Mouse (Mus musculus) heart, embryonic 12.5 days (tissue): Measurements from ENCODE around the gene Tex22. TPM values are rescaled to one million over a fixed set of nuclear protein-coding genes. Genes with fewer than 3 reads are reported as not detected.

Experiments
- ATAC-seq: fragments of 200-750 bp; cut with Nextera tagmentation; 2 replicates; pipeline ENCODE4 v1.8.0; 2017; ENCODE audit warnings: moderate TSS enrichment, moderate library complexity; ENCODE audit not compliant: insufficient number of reproducible peaks, low FRiP score
- H3K27ac ChIP-seq: fragments of 300-500 bp; sonication (generic); 2 replicates; pipeline ENCODE4 v1.5.1; 2016; ENCODE audit warnings: mild to moderate bottlenecking, moderate library complexity; ENCODE audit not compliant: poor library complexity, severe bottlenecking
- H3K27me3 ChIP-seq: fragments of 300-500 bp; sonication (generic); replicated peaks from 2 replicates; pipeline ENCODE4 v1.6.1; 2016; ENCODE audit warnings: mild to moderate bottlenecking, moderate library complexity
- H3K36me3 ChIP-seq: fragments of 300-500 bp; sonication (generic); 2 replicates; pipeline ENCODE4 v1.6.1; 2016; ENCODE audit warnings: mild to moderate bottlenecking, moderate library complexity
- H3K4me1 ChIP-seq: fragments of 300-500 bp; sonication (generic); replicated peaks from 2 replicates; pipeline ENCODE4 v1.6.1; 2016; ENCODE audit warnings: mild to moderate bottlenecking
- H3K4me2 ChIP-seq: fragments of 300-500 bp; sonication (generic); 2 replicates; pipeline ENCODE4 v1.6.1; 2016; ENCODE audit warnings: mild to moderate bottlenecking, moderate library complexity
- H3K4me3 ChIP-seq: fragments of 300-500 bp; sonication (generic); 2 replicates; pipeline ENCODE4 v1.5.1; 2016; ENCODE audit warnings: mild to moderate bottlenecking
- H3K9ac ChIP-seq: fragments of 300-500 bp; sonication (generic); 2 replicates; pipeline ENCODE4 v1.6.1; 2016; ENCODE audit warnings: mild to moderate bottlenecking, moderate library complexity
- H3K9me3 ChIP-seq: fragments of 300-500 bp; sonication (generic); replicated peaks from 2 replicates; pipeline ENCODE4 v1.6.1; 2016; ENCODE audit warnings: mild to moderate bottlenecking, moderate library complexity
- WGBS: fragments of 180-500 bp; shearing (Covaris S2); methylation state at CpG from one replicate; pipeline ENCODE4 v1.1.7; 2016; 5-methylcytosine and 5-hydroxymethylcytosine counted together
- polyA plus RNA-seq: library from polyadenylated mRNA; unstranded; fragments of >200 nt; fragmentation: Nextera tagmentation; extraction: Ambion mirVana; gene quantifications from 2 replicates; pipeline ENCODE4 v1.2.1, GENCODE M21; 2016

Gene Tex22
- polyA plus RNA-seq, 1 experiment from 2014 or later, result not detected

DNA sequence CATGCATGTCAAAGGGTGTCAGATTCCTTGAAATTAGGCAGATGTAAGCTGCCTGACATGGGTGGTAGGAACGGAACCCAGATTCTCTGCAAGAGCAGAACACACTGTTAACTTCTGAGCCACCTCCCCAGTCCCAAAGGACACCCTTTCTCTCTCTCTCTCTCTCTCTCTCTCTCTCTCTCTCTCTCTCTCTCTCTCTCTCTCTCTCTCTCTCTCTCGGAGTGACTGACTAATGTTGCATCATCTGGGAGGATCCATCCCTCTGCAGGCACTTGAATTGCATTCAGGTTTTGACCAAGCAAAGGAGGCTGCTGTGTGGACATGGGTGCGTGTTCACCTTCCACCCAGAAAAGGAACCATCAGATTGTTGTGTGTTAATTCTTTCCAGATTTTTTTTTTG, 13.0 kb downstream of the Tex22 start:
- H3K4me2 ChIP-seq, result no peak overlapping the region
- no peak overlapping the region for H3K9ac ChIP-seq
- no peak for ATAC-seq
- no peak overlapping the region for H3K4me3 ChIP-seq
- no peaks in the 10 kb centered on the region for H3K4me1 ChIP-seq
- H3K36me3 ChIP-seq, result no peaks in the 10 kb centered on the region
- peaks cover 21% of the 10 kb centered on the region; the same call in 1 of the 2 replicates for H3K27me3 ChIP-seq
- no peaks in the 10 kb centered on the region for H3K9me3 ChIP-seq
- no peak overlapping the region for H3K27ac ChIP-seq
- WGBS, result 60% methylated on average over 3 of the region's 3 CpGs

DNA sequence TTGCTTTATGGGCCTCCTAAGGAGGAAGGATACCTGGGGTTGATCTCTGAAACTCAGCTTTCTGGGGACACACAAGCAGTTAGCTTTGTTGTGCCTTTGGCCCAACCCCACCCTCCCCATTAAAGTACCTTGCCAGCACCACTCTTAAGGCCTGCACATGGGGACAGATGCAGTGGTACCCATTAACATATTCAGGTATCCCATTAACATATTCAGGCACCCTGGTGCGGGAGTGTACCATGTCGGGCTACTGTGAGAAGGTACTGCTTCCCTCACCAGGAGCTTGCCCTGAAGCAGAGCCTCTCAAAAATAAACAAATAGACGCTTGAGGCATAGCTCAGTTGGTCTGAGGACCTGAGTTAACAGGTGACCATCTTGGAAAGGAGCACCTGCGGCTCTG, 13.7 kb downstream of the Tex22 start:
- Histone ChIP-seq H3K4me3 (no peak overlapping the region), H3K9me3 (no peaks in the 10 kb centered on the region), H3K4me2 (no peak overlapping the region), H3K27me3 (peaks cover 21% of the 10 kb centered on the region; the same call in 1 of the 2 replicates), H3K9ac (no peak overlapping the region), H3K4me1 (no peaks in the 10 kb centered on the region), H3K27ac (no peak overlapping the region), H3K36me3 (no peaks in the 10 kb centered on the region)
- no peak for ATAC-seq
- WGBS, result 31% methylated on average over 4 of the region's 4 CpGs

- H3K4me1 ChIP-seq, result no peaks in the 10 kb centered on the region
- no peak for ATAC-seq
Measured at GRCm38 (mm10) chr12:113089107-113089506, 14.8 kb downstream of the Tex22 start.

GRCm38 (mm10) chr12:113090053-113090452, 15.8 kb downstream of the Tex22 start:
- H3K27ac ChIP-seq, result no peak overlapping the region
- no peaks in the 10 kb centered on the region for H3K4me1 ChIP-seq
- WGBS, result 81% methylated on average over 17 of the region's 17 CpGs
- H3K4me3 ChIP-seq, result no peak overlapping the region
- H3K36me3 ChIP-seq, result no peaks in the 10 kb centered on the region
- H3K4me2 ChIP-seq, result no peak overlapping the region
- ATAC-seq, result no peak
- H3K27me3 ChIP-seq, result peaks cover 21% of the 10 kb centered on the region; the same call in 1 of the 2 replicates
- no peaks in the 10 kb centered on the region for H3K9me3 ChIP-seq
- no peak overlapping the region for H3K9ac ChIP-seq

More at GRCm38 (mm10) chr12:113089107-113089506, 14.8 kb downstream of the Tex22 start:
- Histone ChIP-seq H3K9ac (no peak overlapping the region), H3K9me3 (no peaks in the 10 kb centered on the region), H3K36me3 (no peaks in the 10 kb centered on the region), H3K27me3 (peaks cover 21% of the 10 kb centered on the region; the same call in 1 of the 2 replicates), H3K27ac (no peak overlapping the region), H3K4me3 (no peak overlapping the region), H3K4me2 (no peak overlapping the region)
- 88% methylated on average over 6 of the region's 6 CpGs for WGBS

GRCm38 (mm10) chr12:113097040-113097439, 22.7 kb downstream of the Tex22 start:
- Histone ChIP-seq H3K4me1 (peaks cover 36% of the 10 kb centered on the region), H3K27me3 (no peaks in the 10 kb centered on the region), H3K4me2 (peak overlapping the region; percentile 86), H3K4me3 (0 out of 2 replicates have a peak overlapping the region, but pooled peaks have one; percentile 100), H3K36me3 (no peaks in the 10 kb centered on the region; the same call in 1 of the 2 replicates), H3K9me3 (no peaks in the 10 kb centered on the region), H3K27ac (no peak overlapping the region), H3K9ac (peak overlapping the region; percentile 100; the same call in 1 of the 2 replicates)
- ATAC-seq, result no peak
- 73% methylated on average over 5 of the region's 5 CpGs for WGBS

- WGBS, result 5% methylated on average over 20 of the region's 53 CpGs
- Histone ChIP-seq H3K9me3 (no peaks in the 10 kb centered on the region), H3K4me3 (peak within 1 kb of the TSS; percentile 100), H3K36me3 (peaks cover 2% of the 10 kb centered on the region; the same call in 1 of the 2 replicates), H3K4me2 (peak within 1 kb of the TSS; percentile 86), H3K27me3 (no peaks in the 10 kb centered on the region), H3K27ac (peak within 1 kb of the TSS; percentile 86), H3K9ac (peak within 1 kb of the TSS; percentile 100), H3K4me1 (peaks cover 42% of the 10 kb centered on the region)
- ATAC-seq, result peak; percentile 78
Measured at GRCm38 (mm10) chr12:113097749-113098281, 23.5 kb downstream of the Tex22 start, which contains the start of gene Mta1. Mta1 (plus strand) TSS chr12:113098278.

GRCm38 (mm10) chr12:113098530-113099151, 24.3 kb downstream of the Tex22 start:
- Histone ChIP-seq H3K9me3 (no peaks in the 10 kb centered on the region), H3K9ac (peak overlapping the region; percentile 100), H3K4me1 (peaks cover 50% of the 10 kb centered on the region), H3K4me2 (peak overlapping the region; percentile 86), H3K36me3 (peaks cover 6% of the 10 kb centered on the region; the same call in 1 of the 2 replicates), H3K27ac (peak overlapping the region; percentile 86), H3K4me3 (peak overlapping the region; percentile 100), H3K27me3 (no peaks in the 10 kb centered on the region)
- 2% methylated on average over 45 of the region's 60 CpGs for WGBS
- peak; percentile 25; the same call in 1 of the 2 replicates for ATAC-seq

GRCm38 (mm10) chr12:113099470-113100237, 25.4 kb downstream of the Tex22 start:
- Histone ChIP-seq H3K4me1 (peaks cover 59% of the 10 kb centered on the region), H3K36me3 (peaks cover 6% of the 10 kb centered on the region; the same call in 1 of the 2 replicates), H3K4me2 (peak overlapping the region; percentile 86), H3K9ac (peak overlapping the region; percentile 100), H3K27me3 (no peaks in the 10 kb centered on the region), H3K9me3 (no peaks in the 10 kb centered on the region), H3K4me3 (peak overlapping the region; percentile 100), H3K27ac (peak overlapping the region; percentile 42; the same call in 1 of the 2 replicates)
- no peak for ATAC-seq
- 19% methylated on average over 6 of the region's 6 CpGs for WGBS

GRCm38 (mm10) chr12:113100448-113101076, 26.3 kb downstream of the Tex22 start:
- Histone ChIP-seq H3K27ac (peak overlapping the region; percentile 14; the same call in 1 of the 2 replicates), H3K4me1 (peaks cover 62% of the 10 kb centered on the region), H3K9ac (0 out of 2 replicates have a peak overlapping the region, but pooled peaks have one; percentile 100), H3K27me3 (no peaks in the 10 kb centered on the region), H3K4me3 (no peak overlapping the region), H3K9me3 (peaks cover under 1% of the 10 kb centered on the region; the same call in 1 of the 2 replicates), H3K36me3 (peaks cover 7% of the 10 kb centered on the region; the same call in 1 of the 2 replicates), H3K4me2 (peak overlapping the region; percentile 86)
- ATAC-seq, result no peak
- 75% methylated on average over 5 of the region's 5 CpGs for WGBS

DNA sequence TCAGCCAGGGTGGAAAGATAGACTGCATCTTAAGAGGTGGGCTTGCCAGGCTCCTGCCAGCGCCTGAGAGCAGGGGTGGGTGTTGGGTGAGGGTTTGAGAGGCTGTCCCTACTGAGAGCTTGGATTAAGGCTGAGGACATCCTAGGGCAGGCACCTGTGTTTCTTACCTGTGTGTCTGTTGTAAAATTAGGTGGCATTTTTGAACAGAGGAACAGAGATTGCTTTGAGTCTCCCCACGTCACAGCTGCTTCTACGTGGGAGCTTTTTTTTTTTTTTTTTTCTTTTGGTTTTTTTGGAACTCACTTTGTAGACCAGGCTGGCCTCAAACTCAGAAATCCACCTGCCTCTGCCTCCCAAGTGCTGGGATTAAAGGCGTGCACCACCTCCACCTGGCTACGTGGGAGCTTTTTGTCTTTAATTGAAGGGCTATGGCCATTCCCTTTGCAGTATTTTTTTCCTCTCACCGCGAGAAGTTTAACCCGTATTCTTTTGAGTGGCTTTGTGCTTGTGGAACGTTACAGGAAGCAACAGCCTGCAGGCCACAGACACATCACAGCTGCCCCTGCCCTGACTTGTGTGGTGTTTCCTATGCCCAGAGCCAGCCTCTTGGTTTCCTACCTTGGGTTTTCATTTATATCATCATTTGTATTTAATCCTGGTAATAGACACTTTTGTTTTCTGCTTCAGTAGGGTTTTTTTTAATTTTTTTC, 27.1 kb downstream of the Tex22 start:
- ATAC-seq, result no peak
- Histone ChIP-seq H3K27ac (peak overlapping the region; percentile 14; the same call in 1 of the 2 replicates), H3K9ac (0 out of 2 replicates have a peak overlapping the region, but pooled peaks have one; percentile 35), H3K4me2 (no peak overlapping the region), H3K27me3 (no peaks in the 10 kb centered on the region), H3K9me3 (peaks cover 4% of the 10 kb centered on the region; the same call in 1 of the 2 replicates), H3K36me3 (peaks cover 11% of the 10 kb centered on the region), H3K4me1 (peaks cover 62% of the 10 kb centered on the region), H3K4me3 (no peak overlapping the region)
- 77% methylated on average over 9 of the region's 9 CpGs for WGBS
